Mouse (Mus musculus) adrenal gland, postnatal 36 days (tissue): ENCODE data around the gene Tle6. TPM values are rescaled to one million over a fixed set of nuclear protein-coding genes. Genes with fewer than 3 reads are reported as not detected.

Experiments used
- total RNA-seq, 2 experiments: library from RNA; stranded (reverse); gene quantifications; 2 replicates each; pipeline ENCODE4 v1.2.3; 2021

Gene Tle6
- total RNA-seq, 2 experiments from 2014 or later, result 19.2 to 38.3 TPM

Other genes with a start within 250 kb of the Tle6 start
- gene Mfsd12, start 243.6 kb downstream of the Tle6 start, total RNA-seq, result 10 to 100 TPM; 16.7 to 22.7 TPM
- gene 4930404N11Rik, start 235.3 kb downstream of the Tle6 start, total RNA-seq, result 1 to 10 TPM; 1.0 to 3.1 TPM
- 10 to 100 TPM; 37.8 to 49.0 TPM for gene Fzr1, start 222.6 kb downstream of the Tle6 start, total RNA-seq
- 10 to 100 TPM; 48.9 to 54.0 TPM for gene Dohh, start 216.6 kb downstream of the Tle6 start, total RNA-seq
- gene Gm48551, start 216.6 kb downstream of the Tle6 start, total RNA-seq, result 1 to 10 TPM; 1.1 to 1.7 TPM
- gene Gm48552, start 212.1 kb downstream of the Tle6 start, total RNA-seq, result 1 to 10 TPM in 1 of 2 experiments, not detected in 1; 1.5 TPM
- gene Smim24, start 208.0 kb downstream of the Tle6 start, total RNA-seq, result 1 to 10 TPM; 1.2 to 1.6 TPM
- gene Nfic, start 145.4 kb downstream of the Tle6 start, total RNA-seq, result 100 to 1,000 TPM in 1 of 2 experiments, 10 to 100 TPM in 1; 93.2 to 114 TPM
- gene Celf5, start 118.4 kb downstream of the Tle6 start, total RNA-seq, result 1 to 10 TPM in 1 of 2 experiments, under 1 TPM in 1; 0.20 to 1.2 TPM
- gene Ncln, start 104.7 kb downstream of the Tle6 start, total RNA-seq, result 100 to 1,000 TPM; 123 to 125 TPM
- gene S1pr4, start 100.9 kb downstream of the Tle6 start, total RNA-seq, result 1 to 10 TPM; 1.1 to 1.2 TPM
- 1 to 10 TPM; 1.0 to 1.3 TPM for gene Gna15, start 76.8 kb downstream of the Tle6 start, total RNA-seq
- 10 to 100 TPM; 79.2 to 84.2 TPM for gene Gna11, start 55.9 kb downstream of the Tle6 start, total RNA-seq
- 1,000 to 10,000 TPM in 1 of 2 experiments, 100 to 1,000 TPM in 1; 897 to 1,114 TPM for gene Aes, start 41.6 kb downstream of the Tle6 start, total RNA-seq
- gene Tle2, start 26.5 kb downstream of the Tle6 start, total RNA-seq, result 10 to 100 TPM; 30.1 to 65.0 TPM
- 1 to 10 TPM in 1 of 2 experiments, under 1 TPM in 1; 0.70 to 1.1 TPM for gene BC025920, start 5.2 kb upstream of the Tle6 start, total RNA-seq
- 10 to 100 TPM; 17.6 to 20.8 TPM for gene Sirt6, start 26.7 kb upstream of the Tle6 start, total RNA-seq
- 10 to 100 TPM; 19.2 to 19.7 TPM for gene Ankrd24, start 27.5 kb upstream of the Tle6 start, total RNA-seq
- 1 to 10 TPM; 2.7 to 3.5 TPM for gene Gm10778, start 48.0 kb upstream of the Tle6 start, total RNA-seq
- 1 to 10 TPM; 5.1 to 5.7 TPM for gene Zfp433, start 103.8 kb upstream of the Tle6 start, total RNA-seq
- gene Gm3055, start 170.1 kb upstream of the Tle6 start, total RNA-seq, result 1 to 10 TPM; 2.3 to 2.8 TPM
- 1 to 10 TPM; 1.6 to 2.1 TPM for gene Gm4767, start 211.1 kb upstream of the Tle6 start, total RNA-seq